1 mouse cellular context compared by ENCODE assay signal in the genomic region with DNA sequence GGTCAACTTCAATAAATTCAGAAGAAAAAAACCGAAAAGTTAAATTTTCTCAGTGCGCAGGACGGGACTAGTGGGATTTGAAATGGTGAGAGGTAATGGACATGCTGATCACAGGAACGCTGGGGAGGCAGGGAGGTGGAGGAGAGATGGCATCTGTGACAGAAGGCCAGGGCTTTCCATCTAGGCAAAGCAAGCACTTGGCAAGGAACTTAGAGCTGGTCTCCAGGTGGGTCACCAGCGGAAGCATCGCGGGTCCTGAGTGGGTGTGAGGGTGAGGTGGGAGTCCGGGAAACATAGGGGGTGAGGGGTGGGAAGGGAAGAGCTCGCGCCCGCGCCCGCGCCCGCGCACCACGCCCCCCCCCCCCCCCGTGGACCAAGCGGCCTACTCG.
TF ChIP-seq lines count a peak whose summit lies in the region.

No protein-coding gene starts in this region.

TF ChIP-seq in CH12.LX, 34 proteins besides CTCF, POLR2A, EP300 and RAD21 (continued from another document):
- TF ChIP-seq POLR2AphosphoS2 (IDR thresholded peaks at IDR 0.05; ENCODE audit: low read depth, low read length), result no peak
- no peak for TF ChIP-seq USF2 (conservative IDR thresholded peaks at IDR 0.05; ENCODE audit: low read depth, low read length)
- TF ChIP-seq MAFK (IDR thresholded peaks at IDR 0.05; ENCODE audit: insufficient replicate concordance, low read length), result no peak
- no peak for TF ChIP-seq MYC (IDR thresholded peaks at IDR 0.05; ENCODE audit: low read depth, low read length)
- no peak for TF ChIP-seq UBTF (IDR thresholded peaks at IDR 0.05; ENCODE audit: low read depth, low read length)
- no peak for TF ChIP-seq HCFC1 (IDR thresholded peaks at IDR 0.05; ENCODE audit: low read depth, low read length)
- TF ChIP-seq RCOR1 (conservative IDR thresholded peaks at IDR 0.05; ENCODE audit: low read depth, low read length), result no peak
- no peak for TF ChIP-seq BHLHE40 (IDR thresholded peaks at IDR 0.05; ENCODE audit: low read depth, low read length)
- no peak for TF ChIP-seq MAZ (IDR thresholded peaks at IDR 0.05; ENCODE audit: low read depth, low read length)
